Mouse (Mus musculus) midbrain, embryonic 12.5 days (tissue): Measurements from ENCODE around the gene Crabp1. TPM values are rescaled to one million over a fixed set of nuclear protein-coding genes. Genes with fewer than 3 reads are reported as not detected.

ENCODE experiments used
- ATAC-seq: fragments of 200-750 bp; cut with Nextera tagmentation; 2 replicates; pipeline ENCODE4 v1.8.0; 2017; ENCODE audit warnings: low read depth, moderate TSS enrichment, moderate library complexity; ENCODE audit not compliant: low FRiP score
- H3K27ac ChIP-seq: fragments of 300-500 bp; sonication (generic); replicated peaks from 2 replicates; pipeline ENCODE4 v1.5.1; 2016; ENCODE audit warnings: mild to moderate bottlenecking
- H3K27me3 ChIP-seq: fragments of 300-500 bp; sonication (generic); 2 replicates; pipeline ENCODE4 v1.6.1; 2016; ENCODE audit warnings: mild to moderate bottlenecking
- H3K36me3 ChIP-seq: fragments of 300-500 bp; sonication (generic); 2 replicates; pipeline ENCODE4 v1.6.1; 2016
- H3K4me1 ChIP-seq: fragments of 300-500 bp; sonication (generic); 2 replicates; pipeline ENCODE4 v1.6.1; 2016
- H3K4me2 ChIP-seq: fragments of 300-500 bp; sonication (generic); replicated peaks from 2 replicates; pipeline ENCODE4 v1.6.1; 2016; ENCODE audit warnings: mild to moderate bottlenecking, moderate library complexity
- H3K4me3 ChIP-seq: fragments of 300-500 bp; sonication (generic); 2 replicates; pipeline ENCODE4 v1.5.1; 2016; ENCODE audit warnings: mild to moderate bottlenecking
- H3K9ac ChIP-seq: fragments of 300-500 bp; sonication (generic); replicated peaks from 2 replicates; pipeline ENCODE4 v1.6.1; 2016; ENCODE audit warnings: mild to moderate bottlenecking, moderate library complexity
- H3K9me3 ChIP-seq: fragments of 300-500 bp; sonication (generic); 2 replicates; pipeline ENCODE4 v1.6.1; 2016; ENCODE audit warnings: mild to moderate bottlenecking
- WGBS: fragments of 180-500 bp; shearing (Covaris S2); methylation state at CpG from one replicate; pipeline ENCODE4 v1.1.7; 2016; 5-methylcytosine and 5-hydroxymethylcytosine counted together
- polyA plus RNA-seq: library from polyadenylated mRNA; unstranded; fragments of >200 nt; fragmentation: Nextera tagmentation; extraction: Ambion mirVana; gene quantifications from 2 replicates; pipeline ENCODE4 v1.2.1, GENCODE M21; 2016

Crabp1 gene
- polyA plus RNA-seq, 1 experiment from 2014 or later: 522 TPM

GRCm38 (mm10) chr9:54745740-54746370, 18.7 kb upstream of the Crabp1 start:
- 57% methylated on average over 13 of the region's 13 CpGs for WGBS
- no peaks in the 10 kb centered on the region for H3K36me3 ChIP-seq
- ATAC-seq: peak; percentile 47
- H3K4me2 ChIP-seq: no peak overlapping the region
- no peaks in the 10 kb centered on the region for H3K27me3 ChIP-seq
- peaks cover 9% of the 10 kb centered on the region; the same call in 1 of the 2 replicates for H3K4me1 ChIP-seq
- H3K9ac ChIP-seq: no peak overlapping the region
- no peaks in the 10 kb centered on the region for H3K9me3 ChIP-seq
- no peak overlapping the region for H3K27ac ChIP-seq
- no peak overlapping the region for H3K4me3 ChIP-seq

GRCm38 (mm10) chr9:54750215-54750981, 14.2 kb upstream of the Crabp1 start:
- Histone ChIP-seq H3K4me2 (no peak overlapping the region), H3K36me3 (no peaks in the 10 kb centered on the region), H3K9ac (no peak overlapping the region), H3K9me3 (no peaks in the 10 kb centered on the region), H3K27me3 (peaks cover 6% of the 10 kb centered on the region; the same call in 1 of the 2 replicates), H3K4me3 (no peak overlapping the region), H3K27ac (no peak overlapping the region), H3K4me1 (peaks cover 19% of the 10 kb centered on the region)
- WGBS: 80% methylated on average over 7 of the region's 7 CpGs
- no peak for ATAC-seq

DNA sequence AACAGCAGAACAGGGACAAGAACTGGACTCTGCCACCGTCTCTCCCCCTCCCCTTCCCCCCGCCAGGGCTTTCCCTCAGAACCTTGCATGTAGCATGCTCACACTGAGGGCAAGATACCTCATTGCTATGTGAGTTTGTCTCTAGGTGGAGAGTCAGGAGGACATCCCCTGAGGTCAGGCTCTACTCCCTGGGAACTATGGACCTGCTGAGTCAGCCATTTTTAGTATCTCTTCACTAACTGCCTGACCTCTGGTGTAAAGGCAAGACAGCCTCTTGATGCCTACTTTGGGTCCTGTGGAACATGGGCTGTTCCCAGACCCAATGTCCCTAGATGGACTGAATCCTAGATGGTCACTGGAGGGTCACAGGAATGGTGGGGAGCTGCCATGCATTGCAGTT, 12.9 kb upstream of the Crabp1 start:
- Histone ChIP-seq H3K36me3 (no peaks in the 10 kb centered on the region), H3K9me3 (no peaks in the 10 kb centered on the region), H3K4me2 (no peak overlapping the region), H3K27ac (peak overlapping the region; percentile 32; the same call in 1 of the 2 replicates), H3K4me3 (no peak overlapping the region), H3K9ac (no peak overlapping the region), H3K27me3 (peaks cover 6% of the 10 kb centered on the region; the same call in 1 of the 2 replicates), H3K4me1 (peaks cover 10% of the 10 kb centered on the region)
- WGBS: 88% methylated on average over 2 of the region's 2 CpGs
- no peak for ATAC-seq

DNA sequence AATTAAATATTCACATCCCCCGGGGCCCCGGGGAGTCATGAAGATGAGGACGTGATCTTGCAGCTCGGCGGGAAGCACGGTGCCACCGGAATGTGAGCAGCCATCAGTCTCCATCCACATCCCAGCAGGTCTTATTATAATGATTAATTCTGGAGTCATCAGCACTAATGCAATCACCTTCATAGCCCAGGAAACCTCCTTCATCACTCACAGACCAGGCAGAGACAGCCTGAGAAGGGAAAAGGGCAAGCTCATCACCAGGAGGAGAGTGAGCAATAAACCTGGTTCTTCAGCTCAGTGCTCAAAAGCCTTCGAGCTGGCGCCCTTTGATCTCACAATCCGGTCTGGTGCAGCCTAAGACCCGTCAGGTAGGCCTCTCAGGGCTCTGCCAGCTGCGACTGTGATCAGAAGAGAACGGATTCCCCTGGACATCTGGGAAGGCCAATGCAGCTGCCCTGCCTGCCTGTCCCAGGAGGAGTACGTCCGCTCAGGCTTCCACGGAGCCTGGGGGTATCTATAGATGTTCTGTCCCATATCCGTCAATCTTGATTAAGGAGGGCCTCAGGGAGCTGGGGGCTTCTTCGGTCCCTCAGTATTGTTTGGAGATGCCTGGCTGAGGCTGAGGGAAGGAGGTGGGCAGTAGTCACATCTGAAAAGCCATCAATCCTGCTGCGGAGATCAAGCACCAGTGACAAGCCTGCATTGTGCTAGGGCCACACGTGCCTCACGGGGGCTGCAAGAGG, 12.2 kb upstream of the Crabp1 start:
- Histone ChIP-seq H3K9ac (no peak overlapping the region; the same call in 1 of the 2 replicates), H3K4me2 (0 out of 2 replicates have a peak overlapping the region, but pooled peaks have one; percentile 6), H3K27ac (peak overlapping the region; percentile 32; the same call in 1 of the 2 replicates), H3K27me3 (peaks cover 6% of the 10 kb centered on the region; the same call in 1 of the 2 replicates), H3K9me3 (no peaks in the 10 kb centered on the region), H3K4me3 (no peak overlapping the region), H3K4me1 (peaks cover 10% of the 10 kb centered on the region), H3K36me3 (no peaks in the 10 kb centered on the region)
- WGBS: 34% methylated on average over 21 of the region's 21 CpGs
- peak; percentile 66 for ATAC-seq

DNA sequence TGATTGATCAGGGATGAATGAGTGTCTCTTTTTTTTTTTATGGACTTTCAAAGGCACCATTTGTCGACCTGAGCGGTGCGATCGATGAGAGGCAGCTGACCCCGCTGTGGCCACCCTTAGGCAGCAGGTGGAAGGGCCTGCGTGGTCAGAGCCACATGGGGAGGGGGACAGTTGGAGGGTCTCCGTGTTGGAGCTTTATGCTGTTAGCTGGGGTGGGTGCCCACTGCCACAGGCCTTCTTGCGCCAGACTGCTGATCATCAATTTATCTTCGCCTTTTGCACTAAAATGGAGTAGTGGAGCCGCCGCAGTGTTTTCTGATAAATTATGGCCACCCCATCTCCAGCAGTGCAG, 11.6 kb upstream of the Crabp1 start:
- 54% methylated on average over 11 of the region's 11 CpGs for WGBS
- no peak overlapping the region; the same call in 1 of the 2 replicates for H3K9ac ChIP-seq
- H3K9me3 ChIP-seq: no peaks in the 10 kb centered on the region
- no peak overlapping the region for H3K4me3 ChIP-seq
- H3K27me3 ChIP-seq: peaks cover 6% of the 10 kb centered on the region; the same call in 1 of the 2 replicates
- H3K36me3 ChIP-seq: no peaks in the 10 kb centered on the region
- H3K4me2 ChIP-seq: no peak overlapping the region
- H3K27ac ChIP-seq: no peak overlapping the region
- 0 out of 2 replicates have a peak, but pooled peaks have one; percentile 9 for ATAC-seq
- H3K4me1 ChIP-seq: peaks cover 10% of the 10 kb centered on the region

DNA sequence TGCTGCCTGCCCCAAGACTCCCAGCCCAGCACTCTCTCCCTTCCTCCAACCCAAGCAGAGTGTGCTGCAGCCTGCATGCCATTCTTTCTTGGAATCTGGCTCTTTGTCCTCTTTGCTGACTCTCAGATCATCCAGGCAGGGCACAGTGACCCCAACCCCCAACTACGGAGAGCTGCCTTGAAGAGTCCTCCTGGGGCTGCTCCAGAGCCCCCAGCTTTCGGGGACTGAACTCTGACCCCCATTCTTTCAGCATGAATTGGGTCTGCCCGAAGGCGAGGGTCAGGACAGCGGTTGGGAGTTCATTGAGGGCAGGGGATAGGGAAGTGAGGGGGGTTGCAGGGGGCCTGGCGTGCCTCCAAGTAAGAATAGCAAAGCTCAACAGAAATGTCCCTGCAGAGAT, 5.0 kb upstream of the Crabp1 start:
- no peak overlapping the region for H3K4me3 ChIP-seq
- H3K27me3 ChIP-seq: peaks cover 31% of the 10 kb centered on the region
- H3K27ac ChIP-seq: no peak overlapping the region
- H3K4me2 ChIP-seq: no peak overlapping the region
- ATAC-seq: no peak
- H3K36me3 ChIP-seq: no peaks in the 10 kb centered on the region
- 2% methylated on average over 6 of the region's 6 CpGs for WGBS
- peaks cover 12% of the 10 kb centered on the region for H3K4me1 ChIP-seq
- no peak overlapping the region for H3K9ac ChIP-seq
- H3K9me3 ChIP-seq: no peaks in the 10 kb centered on the region

DNA sequence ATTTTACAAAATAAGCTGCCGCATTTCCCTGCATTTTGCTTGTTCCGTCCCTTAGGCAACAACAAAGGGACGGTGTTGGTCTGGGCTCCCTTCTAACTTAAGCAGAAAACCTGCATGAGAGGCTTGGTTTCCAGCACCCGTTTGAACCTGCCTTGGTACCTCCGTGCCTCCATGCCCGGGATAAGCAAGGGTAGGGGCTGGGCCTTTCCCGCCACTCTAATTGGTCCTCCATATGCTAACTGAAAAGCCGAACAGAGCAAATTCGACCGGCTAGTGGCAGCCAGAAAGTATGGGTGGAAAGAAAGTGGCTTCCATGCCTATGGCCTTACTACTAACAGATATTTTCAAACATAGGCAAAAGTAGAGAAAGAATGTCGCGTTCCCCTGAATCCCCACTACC, 457 bp upstream of the Crabp1 start:
- ATAC-seq: no peak
- Histone ChIP-seq H3K4me3 (peak overlapping the region; percentile 45; the same call in 1 of the 2 replicates), H3K27me3 (peaks cover 69% of the 10 kb centered on the region), H3K4me1 (peaks cover 29% of the 10 kb centered on the region), H3K36me3 (no peaks in the 10 kb centered on the region), H3K4me2 (peak overlapping the region; percentile 59), H3K9ac (no peak overlapping the region), H3K9me3 (no peaks in the 10 kb centered on the region), H3K27ac (no peak overlapping the region)
- WGBS: 22% methylated on average over 12 of the region's 12 CpGs

DNA sequence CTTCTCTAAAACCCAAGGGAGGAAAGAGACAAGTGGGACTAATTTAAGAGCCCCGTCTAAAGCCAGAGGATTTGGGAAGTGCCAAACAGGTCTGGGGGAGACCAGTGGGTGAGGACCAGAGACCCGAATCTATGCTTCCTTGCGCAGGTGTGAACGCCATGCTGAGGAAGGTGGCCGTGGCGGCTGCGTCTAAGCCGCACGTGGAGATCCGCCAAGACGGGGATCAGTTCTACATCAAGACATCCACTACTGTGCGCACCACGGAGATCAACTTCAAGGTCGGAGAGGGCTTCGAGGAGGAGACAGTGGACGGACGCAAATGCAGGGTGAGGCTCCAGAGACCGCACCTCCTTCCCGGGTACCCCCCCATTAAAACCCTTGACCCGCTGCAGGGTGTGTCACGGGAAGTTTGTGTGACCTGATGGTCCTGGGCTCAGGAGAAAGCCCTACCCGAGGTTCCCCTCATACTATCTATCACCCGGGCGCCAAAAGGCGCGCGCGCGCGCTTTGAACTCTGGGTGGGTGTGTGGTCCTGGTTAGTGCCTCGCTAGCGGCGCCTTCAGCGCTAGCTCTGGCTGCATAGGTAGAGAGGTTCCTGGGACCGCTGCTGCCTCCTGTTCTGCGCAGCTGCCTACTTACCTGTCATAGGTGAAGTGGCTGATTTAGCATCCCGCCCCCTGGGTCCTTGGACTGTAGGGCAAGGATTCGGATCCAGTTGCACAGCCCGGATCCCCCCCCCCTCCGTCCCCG, 963 bp downstream of the Crabp1 start:
- peak overlapping the region; percentile 45 for H3K4me3 ChIP-seq
- H3K9ac ChIP-seq: peak overlapping the region; percentile 49
- peak overlapping the region; percentile 59 for H3K4me2 ChIP-seq
- no peaks in the 10 kb centered on the region for H3K9me3 ChIP-seq
- no peak for ATAC-seq
- no peak overlapping the region for H3K27ac ChIP-seq
- WGBS: 1% methylated on average over 41 of the region's 41 CpGs
- peaks cover 27% of the 10 kb centered on the region for H3K4me1 ChIP-seq
- H3K27me3 ChIP-seq: peaks cover 69% of the 10 kb centered on the region
- H3K36me3 ChIP-seq: no peaks in the 10 kb centered on the region

- H3K9ac ChIP-seq: no peak overlapping the region
- no peak for ATAC-seq
- H3K4me3 ChIP-seq: no peak overlapping the region
- peaks cover 18% of the 10 kb centered on the region for H3K4me1 ChIP-seq
- H3K27ac ChIP-seq: no peak overlapping the region
- H3K36me3 ChIP-seq: no peaks in the 10 kb centered on the region
- H3K9me3 ChIP-seq: no peaks in the 10 kb centered on the region
- H3K4me2 ChIP-seq: 0 out of 2 replicates have a peak overlapping the region, but pooled peaks have one; percentile 7
- WGBS: 66% methylated on average over 11 of the region's 11 CpGs
- peaks cover 31% of the 10 kb centered on the region for H3K27me3 ChIP-seq
Measured at GRCm38 (mm10) chr9:54770140-54770780, 5.7 kb downstream of the Crabp1 start.

- ATAC-seq: no peak
- Histone ChIP-seq H3K36me3 (no peaks in the 10 kb centered on the region), H3K4me1 (no peaks in the 10 kb centered on the region), H3K27me3 (no peaks in the 10 kb centered on the region), H3K9ac (no peak overlapping the region), H3K9me3 (no peaks in the 10 kb centered on the region), H3K4me3 (no peak overlapping the region), H3K27ac (no peak overlapping the region), H3K4me2 (no peak overlapping the region)
- WGBS: 92% methylated on average over 13 of the region's 13 CpGs
Measured at GRCm38 (mm10) chr9:54776451-54776982, 12.0 kb downstream of the Crabp1 start.

DNA sequence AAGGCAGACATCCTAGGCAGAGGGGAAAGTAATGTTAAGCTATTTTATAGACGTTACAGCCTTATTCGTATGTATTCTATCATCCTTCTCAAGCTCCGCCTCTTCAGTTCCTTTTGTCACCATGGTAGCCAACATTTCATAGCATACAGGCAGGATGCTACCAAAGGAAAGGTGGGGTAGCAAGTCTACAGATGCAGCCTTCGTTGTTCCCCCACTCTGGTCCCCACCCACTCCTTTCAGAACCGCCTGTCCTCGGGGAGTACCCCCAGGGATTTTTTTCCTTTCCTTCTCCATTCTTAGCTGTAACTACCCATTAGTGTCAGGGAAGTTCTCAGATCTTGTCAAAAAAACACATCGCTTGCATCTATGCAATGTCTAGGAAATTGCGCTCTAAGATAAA, 14.7 kb downstream of the Crabp1 start:
- WGBS: 88% methylated on average over 8 of the region's 8 CpGs
- Histone ChIP-seq H3K4me1 (no peaks in the 10 kb centered on the region), H3K4me3 (no peak overlapping the region), H3K27ac (no peak overlapping the region), H3K9ac (no peak overlapping the region), H3K9me3 (no peaks in the 10 kb centered on the region), H3K4me2 (no peak overlapping the region), H3K27me3 (no peaks in the 10 kb centered on the region), H3K36me3 (no peaks in the 10 kb centered on the region)
- no peak for ATAC-seq
